Mouse (Mus musculus): ENCODE data around the gene Gm49359.
A peak's percentile ranks its signal among the peaks of the same experiment; 100 is the strongest.
"Not testable (repeated sequence)": the region's sequence is repeated elsewhere in the genome, so short reads cannot be mapped to it uniquely, and the experiment has no call there.

The Gm49359 gene

GRCm38 (mm10) chr13:62466424-62467334 is at the start of gene Gm49359:
Gene Gm49359 (minus strand): TSS chr13:62466832.
- DNase-seq = peak; percentile 93 to 94

GRCm38 (mm10) chr13:62510641-62511420 is 44.2 kb upstream of the Gm49359 start:
- DNase-seq = not testable (repeated sequence)

GRCm38 (mm10) chr13:62472661-62473060 is 6.0 kb upstream of the Gm49359 start:
- DNase-seq = not testable (repeated sequence)

- peak; percentile 9 to 34 for DNase-seq
Measured at GRCm38 (mm10) chr13:62469947-62470346, 3.3 kb upstream of the Gm49359 start.

Measured in kidney, postnatal 36 days (tissue).